Mouse (Mus musculus) urinary bladder, postnatal 25 days (tissue): ENCODE results near the gene Washc4.
A peak's percentile ranks its signal among the peaks of the same experiment; 100 is the strongest.

ENCODE experiments used
- DNase-seq: peaks from one replicate; pipeline ENCODE4 v3.0.0; 2022; ENCODE audit warnings: low spot score

The Washc4 gene

GRCm38 (mm10) chr10:83600650-83601049, 57.1 kb downstream of the Washc4 start:
- DNase-seq = no peak

- no peak for DNase-seq
These were observed 60.5 kb downstream of the Washc4 start for GRCm38 (mm10) chr10:83603956-83604564.

GRCm38 (mm10) chr10:83605637-83606183, 62.2 kb downstream of the Washc4 start:
- no peak for DNase-seq

GRCm38 (mm10) chr10:83607111-83607510, 63.6 kb downstream of the Washc4 start:
- no peak for DNase-seq

- no peak for DNase-seq
These were observed 65.0 kb downstream of the Washc4 start for GRCm38 (mm10) chr10:83608596-83608995.

GRCm38 (mm10) chr10:83610518-83610917, 67.0 kb downstream of the Washc4 start:
- no peak for DNase-seq

GRCm38 (mm10) chr10:83611863-83612262, 68.3 kb downstream of the Washc4 start:
- no peak for DNase-seq

GRCm38 (mm10) chr10:83612648-83613215, 69.2 kb downstream of the Washc4 start:
- DNase-seq = no peak

GRCm38 (mm10) chr10:83617366-83617765, 73.8 kb downstream of the Washc4 start:
- DNase-seq = no peak

- DNase-seq = no peak
These were observed 75.4 kb downstream of the Washc4 start for GRCm38 (mm10) chr10:83618819-83619440.

GRCm38 (mm10) chr10:83620350-83621055, 77.0 kb downstream of the Washc4 start:
- no peak for DNase-seq

GRCm38 (mm10) chr10:83624065-83624464, 80.5 kb downstream of the Washc4 start:
- DNase-seq = no peak

GRCm38 (mm10) chr10:83624841-83625240, 81.3 kb downstream of the Washc4 start:
- DNase-seq = peak; percentile 35

GRCm38 (mm10) chr10:83627113-83627687, 83.6 kb downstream of the Washc4 start:
- DNase-seq = no peak

GRCm38 (mm10) chr10:83628241-83628640, 84.7 kb downstream of the Washc4 start:
- DNase-seq = no peak

GRCm38 (mm10) chr10:83629190-83629781, 85.7 kb downstream of the Washc4 start:
- DNase-seq = no peak

- DNase-seq = no peak
These were observed 86.3 kb downstream of the Washc4 start for GRCm38 (mm10) chr10:83629878-83630277.

GRCm38 (mm10) chr10:83630899-83631298, 87.3 kb downstream of the Washc4 start:
- DNase-seq = no peak

GRCm38 (mm10) chr10:83631775-83632174, 88.2 kb downstream of the Washc4 start:
- DNase-seq = no peak

GRCm38 (mm10) chr10:83632806-83633374, 89.3 kb downstream of the Washc4 start:
- no peak for DNase-seq

GRCm38 (mm10) chr10:83634461-83634860, 90.9 kb downstream of the Washc4 start:
- no peak for DNase-seq

GRCm38 (mm10) chr10:83636191-83636590, 92.6 kb downstream of the Washc4 start:
- no peak for DNase-seq
